Mouse (Mus musculus): ENCODE results near the gene Prpf31. TPM values are rescaled to one million over a fixed set of nuclear protein-coding genes. Genes with fewer than 3 reads are reported as not detected.

Gene Prpf31
- polyA plus RNA-seq, 1 experiment from 2014 or later = 43.6 TPM

DNA sequence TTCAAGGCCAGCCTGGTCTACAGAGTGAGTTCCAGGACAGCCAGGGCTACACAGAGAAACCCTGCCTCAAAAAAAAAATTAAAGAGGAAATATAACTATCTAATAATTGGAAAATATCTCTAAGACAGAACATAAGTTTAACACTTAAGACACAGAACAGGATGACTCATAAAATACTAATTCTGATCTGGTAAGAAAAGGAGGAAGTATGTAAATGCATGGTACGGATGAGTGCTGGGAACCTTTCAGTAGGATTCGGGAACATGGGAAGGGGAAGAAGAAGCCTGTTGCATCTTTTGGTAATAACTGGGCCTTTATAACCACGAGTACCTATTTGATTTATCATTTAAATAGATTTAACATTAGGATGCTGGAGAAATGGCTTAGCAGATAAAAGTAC is 15.8 kb upstream of the Prpf31 start:
- DNase-seq (ENCODE audit: low spot score) (no peak), ATAC-seq (ENCODE audit: low FRiP score, low TSS enrichment) (no peak)
- no peak overlapping the region for H3K4me3 ChIP-seq (ENCODE audit: low read depth, low read length)
- no peaks in the 10 kb centered on the region for H3K27me3 ChIP-seq (ENCODE audit: control insufficient read depth, insufficient read depth, low read length)
- H3K27ac ChIP-seq (replicated peaks) = no peak overlapping the region
- WGBS = 66% methylated on average over 3 of the region's 3 CpGs
- no peak overlapping the region for H3K9ac ChIP-seq (ENCODE audit: low read length)
- H3K9me3 ChIP-seq (ENCODE audit: control insufficient read depth, low read length) = no peaks in the 10 kb centered on the region
- H3K4me1 ChIP-seq (replicated peaks; ENCODE audit: control insufficient read depth, insufficient read depth) = no peaks in the 10 kb centered on the region
- no peak overlapping the region for H3K4me2 ChIP-seq (replicated peaks; ENCODE audit: low read depth)
- no peak for TF ChIP-seq CTCF (IDR thresholded peaks at IDR 0.05; ENCODE audit: low read depth)
- no peak for TF ChIP-seq EP300 (optimal IDR thresholded peaks at IDR 0.05)
- no peaks in the 10 kb centered on the region for H3K36me3 ChIP-seq (ENCODE audit: control insufficient read depth, insufficient read depth, low read length)

DNA sequence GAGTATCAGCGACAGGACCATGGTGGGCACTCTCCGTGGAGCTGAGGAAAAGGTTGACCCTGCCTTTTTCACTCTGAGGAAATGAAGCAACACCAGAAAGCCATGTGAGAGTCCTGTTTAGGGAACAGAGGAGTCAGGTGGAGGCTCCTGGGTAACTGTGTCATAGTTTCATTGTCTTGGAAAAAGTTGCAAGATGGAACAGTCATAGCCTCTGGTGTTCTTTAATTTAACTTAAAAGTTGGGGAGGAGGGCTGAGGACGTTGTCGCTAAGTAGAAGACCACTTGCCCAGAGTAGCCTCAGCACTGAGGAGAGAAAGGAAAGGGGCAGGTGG is 13.8 kb upstream of the Prpf31 start, which contains the start of gene Oscar:
Gene Oscar, minus strand, starts transcription at position 101 of the 332 bp plus-strand sequence.
- TF ChIP-seq CTCF (IDR thresholded peaks at IDR 0.05; ENCODE audit: low read depth) = no peak
- no peak for TF ChIP-seq EP300 (optimal IDR thresholded peaks at IDR 0.05)
- DNase-seq (ENCODE audit: low spot score) (no peak), ATAC-seq (ENCODE audit: low FRiP score, low TSS enrichment) (no peak)
- peak within 1 kb of the TSS; percentile 82; the same call in 1 of the 2 replicates for H3K4me2 ChIP-seq (replicated peaks; ENCODE audit: low read depth)
- H3K4me1 ChIP-seq (replicated peaks; ENCODE audit: control insufficient read depth, insufficient read depth) = no peaks in the 10 kb centered on the region
- no peak within 1 kb of the TSS for H3K27ac ChIP-seq (replicated peaks)
- H3K27me3 ChIP-seq (ENCODE audit: control insufficient read depth, insufficient read depth, low read length) = no peaks in the 10 kb centered on the region
- 84% methylated on average over 4 of the region's 4 CpGs for WGBS
- H3K4me3 ChIP-seq (ENCODE audit: low read depth, low read length) = peak within 1 kb of the TSS; percentile 71
- no peaks in the 10 kb centered on the region for H3K9me3 ChIP-seq (ENCODE audit: control insufficient read depth, low read length)
- H3K36me3 ChIP-seq (ENCODE audit: control insufficient read depth, insufficient read depth, low read length) = peaks cover 6% of the 10 kb centered on the region; the same call in 1 of the 2 replicates
- H3K9ac ChIP-seq (ENCODE audit: low read length) = no peak within 1 kb of the TSS

GRCm38 (mm10) chr7:3616389-3617241 is 13.2 kb upstream of the Prpf31 start:
- WGBS = 41% methylated on average over 6 of the region's 6 CpGs

DNA sequence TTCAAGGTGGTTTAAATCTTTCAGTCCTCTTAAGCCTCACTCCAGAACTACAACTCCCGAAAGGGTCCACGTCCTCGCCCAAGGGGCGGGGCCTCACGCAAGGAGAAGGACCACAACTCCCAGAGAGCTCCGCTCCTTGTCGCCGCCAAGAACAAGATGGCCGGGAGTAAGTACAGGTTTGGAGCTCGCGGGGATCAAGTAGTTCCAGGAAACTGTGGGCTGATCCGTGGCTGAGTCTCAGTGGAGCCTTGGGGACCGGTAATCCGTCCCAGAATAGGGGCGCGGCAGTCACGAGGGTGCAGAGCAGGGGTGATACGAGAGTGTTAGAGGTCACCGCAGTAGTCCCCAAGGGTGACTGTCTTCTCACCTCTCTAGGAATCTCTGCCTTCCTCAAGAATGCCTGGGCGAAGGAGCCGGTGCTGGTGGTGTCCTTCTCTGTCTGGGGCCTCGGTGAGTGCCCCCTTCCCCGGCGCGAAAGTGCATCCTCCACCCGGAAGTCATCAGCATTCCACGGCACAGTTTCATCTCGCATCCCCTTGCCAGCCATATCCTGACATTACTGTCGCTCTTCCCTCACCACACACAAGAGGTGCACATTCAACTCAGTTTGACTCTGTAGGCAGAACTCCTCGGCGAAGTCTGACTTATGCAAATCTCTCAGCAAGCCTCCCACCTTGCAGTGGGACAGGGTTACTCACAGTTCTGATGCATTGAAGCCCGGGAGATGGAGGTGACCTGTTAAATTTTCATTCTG is 12.4 kb upstream of the Prpf31 start, which contains the start of gene Ndufa3:
Gene Ndufa3, plus strand, starts transcription at position 132 of the 754 bp plus-strand sequence.
- peak; percentile 98 for ATAC-seq (ENCODE audit: low FRiP score, low TSS enrichment)
- no peaks in the 10 kb centered on the region for H3K27me3 ChIP-seq (ENCODE audit: control insufficient read depth, insufficient read depth, low read length)

More at GRCm38 (mm10) chr7:3616389-3617241, 13.2 kb upstream of the Prpf31 start:
- Histone ChIP-seq H3K27me3 (ENCODE audit: control insufficient read depth, insufficient read depth, low read length) (no peaks in the 10 kb centered on the region), H3K9ac (ENCODE audit: low read length) (no peak overlapping the region), H3K27ac (replicated peaks) (no peak overlapping the region), H3K9me3 (ENCODE audit: control insufficient read depth, low read length) (no peaks in the 10 kb centered on the region), H3K4me1 (replicated peaks; ENCODE audit: control insufficient read depth, insufficient read depth) (no peaks in the 10 kb centered on the region), H3K4me2 (replicated peaks; ENCODE audit: low read depth) (peak overlapping the region; percentile 82; the same call in 1 of the 2 replicates), H3K36me3 (ENCODE audit: control insufficient read depth, insufficient read depth, low read length) (peaks cover 6% of the 10 kb centered on the region; the same call in 1 of the 2 replicates), H3K4me3 (ENCODE audit: low read depth, low read length) (peak overlapping the region; percentile 71)
- TF ChIP-seq EP300 (optimal IDR thresholded peaks at IDR 0.05) (no peak), CTCF (IDR thresholded peaks at IDR 0.05; ENCODE audit: low read depth) (peak; percentile 69)
- ATAC-seq (ENCODE audit: low FRiP score, low TSS enrichment) = no peak
- DNase-seq (ENCODE audit: low spot score) = no peak

DNA sequence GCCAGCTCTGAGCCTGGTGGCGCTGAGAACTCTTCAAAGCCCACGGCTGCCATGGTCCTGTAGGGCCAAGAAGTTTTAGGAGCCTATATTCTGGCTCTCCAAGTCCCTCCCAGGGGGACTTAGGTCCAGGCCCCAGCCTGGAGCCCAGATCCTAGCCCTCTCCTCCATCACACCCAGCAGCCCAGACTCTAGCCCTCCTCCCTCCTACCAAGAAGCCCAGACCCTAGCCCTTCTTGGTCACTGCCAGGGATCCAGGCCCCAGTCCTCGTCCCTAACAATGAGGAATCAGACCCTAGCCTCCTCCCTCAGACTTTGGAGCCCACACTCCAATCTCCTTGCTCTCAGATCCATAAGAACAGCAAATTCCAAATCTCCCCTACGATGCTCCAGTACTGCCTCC is 755 bp upstream of the Prpf31 start:
- TF ChIP-seq EP300 (optimal IDR thresholded peaks at IDR 0.05) = no peak
- no peak for TF ChIP-seq CTCF (IDR thresholded peaks at IDR 0.05; ENCODE audit: low read depth)
- Histone ChIP-seq H3K9me3 (ENCODE audit: control insufficient read depth, low read length) (no peaks in the 10 kb centered on the region), H3K36me3 (ENCODE audit: control insufficient read depth, insufficient read depth, low read length) (peaks cover 9% of the 10 kb centered on the region), H3K9ac (ENCODE audit: low read length) (peak overlapping the region; percentile 66), H3K27me3 (ENCODE audit: control insufficient read depth, insufficient read depth, low read length) (no peaks in the 10 kb centered on the region), H3K4me2 (replicated peaks; ENCODE audit: low read depth) (peak overlapping the region; percentile 92), H3K27ac (replicated peaks) (no peak overlapping the region; the same call in 1 of the 2 replicates), H3K4me3 (ENCODE audit: low read depth, low read length) (peak overlapping the region; percentile 56), H3K4me1 (replicated peaks; ENCODE audit: control insufficient read depth, insufficient read depth) (peaks cover 8% of the 10 kb centered on the region)
- no peak for DNase-seq (ENCODE audit: low spot score)
- ATAC-seq (ENCODE audit: low FRiP score, low TSS enrichment) = 0 out of 2 replicates have a peak, but pooled peaks have one; percentile 16
- 28% methylated on average over 4 of the region's 4 CpGs for WGBS

More for the DNA sequence above, 12.4 kb upstream of the Prpf31 start, which contains the start of gene Ndufa3:
- under 1% methylated on average over 32 of the region's 32 CpGs for WGBS
- H3K27ac ChIP-seq (replicated peaks) = peak within 1 kb of the TSS; percentile 81
- peak within 1 kb of the TSS; percentile 84 for H3K9ac ChIP-seq (ENCODE audit: low read length)
- TF ChIP-seq CTCF (IDR thresholded peaks at IDR 0.05; ENCODE audit: low read depth) (no peak), EP300 (optimal IDR thresholded peaks at IDR 0.05) (no peak)
- H3K36me3 ChIP-seq (ENCODE audit: control insufficient read depth, insufficient read depth, low read length) = peaks cover 6% of the 10 kb centered on the region; the same call in 1 of the 2 replicates
- H3K9me3 ChIP-seq (ENCODE audit: control insufficient read depth, low read length) = no peaks in the 10 kb centered on the region
- peak; percentile 92 for DNase-seq (ENCODE audit: low spot score)
- H3K4me1 ChIP-seq (replicated peaks; ENCODE audit: control insufficient read depth, insufficient read depth) = no peaks in the 10 kb centered on the region
- H3K4me2 ChIP-seq (replicated peaks; ENCODE audit: low read depth) = peak within 1 kb of the TSS; percentile 82
- H3K4me3 ChIP-seq (ENCODE audit: low read depth, low read length) = peak within 1 kb of the TSS; percentile 71

Data from stomach, postnatal 0 days (tissue).